Mouse (Mus musculus) neural tube, embryonic 12.5 days (tissue): Measurements from ENCODE around the gene Vmn1r177. TPM values are rescaled to one million over a fixed set of nuclear protein-coding genes. Genes with fewer than 3 reads are reported as not detected.
"Not testable (repeated sequence)": the region's sequence is repeated elsewhere in the genome, so short reads cannot be mapped to it uniquely, and the experiment has no call there.

Experiments used
- ATAC-seq: fragments of 200-750 bp; cut with Nextera tagmentation; 2 replicates; pipeline ENCODE4 v1.8.0; 2017; ENCODE audit warnings: low read depth, mild to moderate bottlenecking, moderate TSS enrichment, moderate library complexity; ENCODE audit not compliant: low FRiP score
- H3K27ac ChIP-seq: fragments of 300-500 bp; sonication (generic); 2 replicates; pipeline ENCODE4 v1.5.1; 2016
- H3K27me3 ChIP-seq: fragments of 300-500 bp; sonication (generic); replicated peaks from 2 replicates; pipeline ENCODE4 v1.6.1; 2016; ENCODE audit warnings: mild to moderate bottlenecking
- H3K36me3 ChIP-seq: fragments of 300-500 bp; sonication (generic); 2 replicates; pipeline ENCODE4 v1.6.1; 2016; ENCODE audit warnings: mild to moderate bottlenecking
- H3K4me1 ChIP-seq: fragments of 300-500 bp; sonication (generic); 2 replicates; pipeline ENCODE4 v1.6.1; 2016
- H3K4me2 ChIP-seq: fragments of 300-500 bp; sonication (generic); replicated peaks from 2 replicates; pipeline ENCODE4 v1.6.1; 2016; ENCODE audit warnings: mild to moderate bottlenecking
- H3K4me3 ChIP-seq: fragments of 300-500 bp; sonication (generic); 2 replicates; pipeline ENCODE4 v1.5.1; 2016
- H3K9ac ChIP-seq: fragments of 300-500 bp; sonication (generic); 2 replicates; pipeline ENCODE4 v1.6.1; 2016; ENCODE audit warnings: mild to moderate bottlenecking
- H3K9me3 ChIP-seq: fragments of 300-500 bp; sonication (generic); 2 replicates; pipeline ENCODE4 v1.6.1; 2016; ENCODE audit warnings: mild to moderate bottlenecking
- WGBS: fragments of 180-500 bp; shearing (Covaris S2); methylation state at CpG from one replicate; pipeline ENCODE4 v1.1.7; 2016; 5-methylcytosine and 5-hydroxymethylcytosine counted together
- polyA plus RNA-seq: library from polyadenylated mRNA; unstranded; fragments of >200 nt; fragmentation: Nextera tagmentation; extraction: Ambion mirVana; gene quantifications from 2 replicates; pipeline ENCODE4 v1.2.1, GENCODE M21; 2016

Gene Vmn1r177
- polyA plus RNA-seq = not detected in 2 replicates

GRCm38 (mm10) chr7:23866349-23866748 lies at the start of gene Vmn1r177:
TSS of gene Vmn1r177 (minus strand) at chr7:23866449.
- not testable (repeated sequence) for H3K36me3 ChIP-seq, H3K9ac ChIP-seq, H3K27ac ChIP-seq, H3K4me2 ChIP-seq, H3K27me3 ChIP-seq, H3K4me1 ChIP-seq, H3K4me3 ChIP-seq, H3K9me3 ChIP-seq, ATAC-seq
- 12% methylated on average over 1 of the region's 1 CpGs for WGBS

DNA sequence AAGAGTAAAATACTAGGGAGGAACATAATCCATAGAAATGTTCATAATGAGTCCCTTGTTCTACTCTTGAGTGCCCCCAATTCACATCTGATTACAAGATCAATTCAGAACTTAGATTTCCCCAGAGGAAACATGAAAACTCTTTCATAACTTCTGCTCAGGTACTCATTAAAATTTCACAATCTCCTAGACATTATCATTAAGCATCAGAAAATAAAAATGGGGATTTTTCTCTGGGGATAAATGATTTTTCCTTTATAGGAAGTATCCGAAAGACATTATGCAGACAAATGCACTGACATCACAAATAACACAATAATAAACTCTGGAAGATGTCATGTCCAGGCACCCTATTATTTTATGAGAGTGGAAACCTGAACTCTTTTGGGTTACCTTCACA lies 25.5 kb upstream of the Vmn1r177 start, which contains the start of gene Vmn1r178:
Gene Vmn1r178 (plus strand): TSS at position 301 of the 400 bp plus-strand sequence.
- Histone ChIP-seq H3K27ac (no peak within 1 kb of the TSS), H3K4me1 (no peaks in the 10 kb centered on the region), H3K4me3 (no peak within 1 kb of the TSS), H3K9me3 (peaks cover 26% of the 10 kb centered on the region; the same call in 1 of the 2 replicates), H3K36me3 (no peaks in the 10 kb centered on the region), H3K27me3 (no peaks in the 10 kb centered on the region), H3K9ac (no peak within 1 kb of the TSS), H3K4me2 (no peak within 1 kb of the TSS)
- 90% methylated on average over 1 of the region's 1 CpGs for WGBS
- no peak for ATAC-seq

DNA sequence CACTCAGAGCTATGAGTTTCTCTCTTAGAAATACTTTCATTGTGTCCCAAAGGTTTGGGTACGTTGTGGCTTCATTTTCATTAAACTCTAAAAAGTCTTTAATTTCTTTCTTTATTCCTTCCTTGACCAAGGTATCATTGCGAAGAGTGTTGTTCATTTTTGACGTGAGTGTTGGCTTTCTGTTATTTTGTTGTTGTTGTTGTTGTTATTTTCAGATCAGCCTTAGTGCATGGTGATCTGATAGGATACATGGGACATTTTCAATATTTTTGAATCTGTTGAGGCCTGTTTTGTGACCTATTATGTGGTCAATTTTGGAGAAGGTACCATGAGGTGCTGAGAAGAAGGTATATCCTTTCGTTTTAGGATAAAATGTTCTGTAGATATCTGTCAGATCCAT lies 10.7 kb upstream of the Vmn1r177 start:
- H3K36me3 ChIP-seq, H3K9ac ChIP-seq, H3K27me3 ChIP-seq, H3K4me2 ChIP-seq, ATAC-seq, H3K9me3 ChIP-seq, H3K4me1 ChIP-seq, H3K27ac ChIP-seq, H3K4me3 ChIP-seq: not testable (repeated sequence)
- WGBS = 69% methylated on average over 4 of the region's 4 CpGs

DNA sequence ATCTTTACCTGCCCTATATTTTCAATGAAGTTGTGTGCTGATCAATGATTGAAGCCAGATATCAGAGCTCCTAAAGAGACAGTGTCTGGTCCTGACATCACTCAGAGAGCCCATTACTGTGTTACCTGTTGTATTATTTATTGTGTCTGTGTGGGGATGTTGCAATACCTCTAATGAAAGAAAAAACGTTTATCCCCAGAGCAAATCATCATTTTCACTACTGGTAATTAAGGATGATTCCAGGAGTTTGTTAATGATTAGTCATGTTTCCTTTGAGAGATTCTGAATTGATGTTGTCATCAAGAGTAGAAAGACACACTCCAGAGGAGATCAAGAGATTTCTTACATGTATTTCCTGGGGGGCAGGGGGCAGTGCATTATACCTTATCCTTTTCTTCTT lies 29.0 kb downstream of the Vmn1r177 start, which contains the start of gene Vmn1r176:
Gene Vmn1r176 (minus strand): TSS at position 101 of the 400 bp plus-strand sequence.
- WGBS = no CpG with 5 or more reads among the region's 1 CpGs
- not testable (repeated sequence) for H3K4me3 ChIP-seq, H3K9ac ChIP-seq, ATAC-seq, H3K36me3 ChIP-seq, H3K27ac ChIP-seq, H3K27me3 ChIP-seq, H3K4me1 ChIP-seq, H3K4me2 ChIP-seq
- H3K9me3 ChIP-seq = peaks cover 11% of the 10 kb centered on the region; the same call in 1 of the 2 replicates

Other genes with a start within 250 kb of the Vmn1r177 start
- not detected in 2 replicates for gene Vmn1r171, start 235.7 kb downstream of the Vmn1r177 start, polyA plus RNA-seq
- not detected in 2 replicates for gene Vmn1r172, start 208.1 kb downstream of the Vmn1r177 start, polyA plus RNA-seq
- gene Vmn1r173, start 165.7 kb downstream of the Vmn1r177 start, polyA plus RNA-seq = not detected in 2 replicates
- gene Vmn1r174, start 114.2 kb downstream of the Vmn1r177 start, polyA plus RNA-seq = not detected in 2 replicates
- gene Vmn1r175, start 55.8 kb downstream of the Vmn1r177 start, polyA plus RNA-seq = not detected in 2 replicates
- gene Vmn1r176, start 29.1 kb downstream of the Vmn1r177 start, polyA plus RNA-seq = not detected in 2 replicates
- not detected in 2 replicates for gene Vmn1r178, start 25.6 kb upstream of the Vmn1r177 start, polyA plus RNA-seq
- gene Vmn1r179, start 60.5 kb upstream of the Vmn1r177 start, polyA plus RNA-seq = not detected in 2 replicates
- gene Vmn1r180, start 84.2 kb upstream of the Vmn1r177 start, polyA plus RNA-seq = not detected in 2 replicates
- not detected in 2 replicates for gene Vmn1r181, start 108.2 kb upstream of the Vmn1r177 start, polyA plus RNA-seq
- gene V1rd19, start 135.2 kb upstream of the Vmn1r177 start, polyA plus RNA-seq = not detected in 2 replicates
- gene Vmn1r183, start 186.8 kb upstream of the Vmn1r177 start, polyA plus RNA-seq = not detected in 2 replicates
- 27.6 and 30.5 TPM in 2 replicates for gene Zfp180, start 215.5 kb upstream of the Vmn1r177 start, polyA plus RNA-seq
- gene Zfp112, start 245.9 kb upstream of the Vmn1r177 start, polyA plus RNA-seq = 6.6 and 7.3 TPM in 2 replicates